Mouse (Mus musculus) small intestine, adult 2 months (tissue): ENCODE measurements around the gene Stxbp6. TPM values are rescaled to one million over a fixed set of nuclear protein-coding genes. Genes with fewer than 3 reads are reported as not detected.
"Not testable (repeated sequence)": the region's sequence is repeated elsewhere in the genome, so short reads cannot be mapped to it uniquely, and the experiment has no call there.

Experiments used
- H3K27ac ChIP-seq: fragments of 200-500 bp; 2 replicates; pipeline ENCODE4 v1.5.1; 2012; ENCODE audit warnings: low read depth, low read length, control low read depth, inconsistent platforms; ENCODE audit not compliant: insufficient read depth
- H3K27me3 ChIP-seq: fragments of 200-500 bp; 2 replicates; pipeline ENCODE4 v1.6.1; 2012; ENCODE audit warnings: mild to moderate bottlenecking, moderate library complexity, low read length, inconsistent platforms; ENCODE audit not compliant: control insufficient read depth, insufficient read depth
- H3K36me3 ChIP-seq: fragments of 200-500 bp; 2 replicates; pipeline ENCODE4 v1.6.1; 2012; ENCODE audit warnings: mild to moderate bottlenecking, low read length, control low read depth, inconsistent platforms; ENCODE audit not compliant: control insufficient read depth, insufficient read depth
- H3K4me1 ChIP-seq: fragments of 200-500 bp; 2 replicates; pipeline ENCODE4 v1.6.1; 2012; ENCODE audit warnings: low read length, inconsistent platforms, mixed read lengths; ENCODE audit not compliant: control insufficient read depth, insufficient read depth, insufficient read length
- H3K4me3 ChIP-seq: fragments of 200-500 bp; 2 replicates; pipeline ENCODE4 v1.5.1; 2012; ENCODE audit warnings: low read depth, mild to moderate bottlenecking, control low read depth, inconsistent platforms, low read length, moderate library complexity
- CTCF ChIP-seq: fragments of 200-500 bp; IDR thresholded peaks from 2 replicates; pipeline ENCODE4 v1.5.1; 2012; ENCODE audit warnings: low read depth, mild to moderate bottlenecking, control low read depth, inconsistent platforms, low read length, moderate library complexity, mixed read lengths; ENCODE audit not compliant: insufficient replicate concordance, insufficient read length; ENCODE audit errors: extremely low read depth
- POLR2A ChIP-seq: fragments of 200-500 bp; IDR thresholded peaks from 2 replicates; pipeline ENCODE4 v1.6.1; 2012; ENCODE audit warnings: low read depth, mild to moderate bottlenecking, control low read depth, inconsistent platforms, low read length, moderate library complexity
- WGBS: fragments of 180-500 bp; shearing (Covaris S2); methylation state at CpG from one replicate; pipeline ENCODE4 v1.1.7; 2018; 5-methylcytosine and 5-hydroxymethylcytosine counted together
- polyA plus RNA-seq: library from polyadenylated mRNA; depleted of rRNA; stranded (reverse); fragments of >200 nt; gene quantifications from 2 replicates; pipeline ENCODE4 v1.2.3, GENCODE M21; 2012; rRNA removed

Stxbp6 gene
- 1.7 and 3.1 TPM in 2 replicates for polyA plus RNA-seq

DNA sequence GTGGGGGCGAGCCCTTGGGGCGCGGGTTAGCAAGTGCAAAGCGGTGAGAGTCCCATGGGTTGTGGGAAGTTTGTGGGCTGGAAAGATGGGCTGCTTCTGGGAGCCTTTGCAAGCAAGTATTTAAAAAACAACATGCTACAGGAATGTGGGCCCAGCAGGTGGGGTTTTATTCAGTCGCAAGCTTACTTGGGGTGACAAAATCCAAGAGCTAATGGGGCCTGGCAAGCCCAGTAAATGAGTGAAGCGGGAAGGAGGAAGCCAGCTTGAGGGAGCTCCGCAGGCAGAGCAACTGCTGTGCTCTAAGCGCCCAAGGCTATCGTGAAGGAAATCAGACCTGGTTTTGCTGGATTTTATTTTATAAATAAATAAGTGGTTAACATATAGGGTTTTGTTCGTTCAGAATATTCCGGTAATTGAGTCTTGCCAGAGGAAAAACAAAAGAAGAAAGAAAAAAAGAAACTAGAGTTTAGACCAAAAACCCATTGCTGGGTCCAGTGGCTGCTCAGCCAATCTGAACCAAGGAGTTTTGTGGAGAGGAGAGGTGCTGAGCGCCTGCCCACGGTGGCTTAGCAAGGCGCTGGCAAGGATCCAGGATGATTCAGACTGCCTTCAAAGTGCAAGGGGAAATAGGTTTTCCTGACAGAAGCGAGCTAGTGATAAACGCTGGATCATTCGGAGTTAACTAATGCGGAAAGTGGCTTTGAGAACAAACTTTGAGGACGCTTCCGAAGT is at the start of gene Stxbp6:
Stxbp6 (minus strand) TSS at position 99 of the 732 bp plus-strand sequence.
- Histone ChIP-seq H3K36me3 (no peaks in the 10 kb centered on the region), H3K27ac (peak within 1 kb of the TSS; percentile 73), H3K27me3 (no peaks in the 10 kb centered on the region; the same call in 1 of the 2 replicates), H3K4me3 (peak within 1 kb of the TSS; percentile 75), H3K4me1 (peaks cover 6% of the 10 kb centered on the region; the same call in 1 of the 2 replicates)
- whole genome bisulfite sequencing = 2% methylated on average over 20 of the region's 20 CpGs
- TF ChIP-seq POLR2A = no peak
- TF ChIP-seq CTCF = no peak

GRCm38 (mm10) chr12:45102954-45103353 is 28.4 kb upstream of the Stxbp6 start:
- H3K4me1 ChIP-seq = not testable (repeated sequence)

GRCm38 (mm10) chr12:45093732-45094131 is 19.2 kb upstream of the Stxbp6 start:
- no peaks in the 10 kb centered on the region for H3K27me3 ChIP-seq
- H3K36me3 ChIP-seq = no peaks in the 10 kb centered on the region
- H3K4me1 ChIP-seq = no peaks in the 10 kb centered on the region
- 49% methylated on average over 2 of the region's 2 CpGs for WGBS
- TF ChIP-seq POLR2A (no peak), CTCF (no peak)
- no peak overlapping the region for H3K27ac ChIP-seq
- H3K4me3 ChIP-seq = no peak overlapping the region

More at GRCm38 (mm10) chr12:45102954-45103353, 28.4 kb upstream of the Stxbp6 start:
- not testable (repeated sequence) for H3K27me3 ChIP-seq, H3K36me3 ChIP-seq, H3K27ac ChIP-seq, H3K4me3 ChIP-seq
- WGBS = 44% methylated on average over 2 of the region's 2 CpGs

DNA sequence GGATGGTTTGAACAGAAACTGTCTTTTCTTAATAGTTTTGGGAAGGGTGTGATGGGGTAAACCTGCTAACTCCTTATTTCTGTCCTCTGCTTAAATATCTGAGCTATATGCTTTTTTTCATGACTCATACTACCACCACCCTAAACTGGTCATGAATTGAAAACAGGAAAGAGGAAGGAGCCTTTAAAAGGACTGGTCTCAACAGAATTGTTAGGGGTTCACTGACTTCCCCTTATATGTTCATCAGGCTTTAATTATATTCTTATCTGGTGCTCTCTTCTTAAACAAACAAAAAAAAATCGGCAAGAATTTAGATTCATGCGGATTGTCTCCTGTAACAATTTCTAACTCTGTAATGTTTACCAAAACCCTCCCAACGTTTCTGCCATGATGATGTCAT is 17.9 kb upstream of the Stxbp6 start:
- Histone ChIP-seq H3K36me3 (no peaks in the 10 kb centered on the region), H3K4me1 (no peaks in the 10 kb centered on the region), H3K27me3 (no peaks in the 10 kb centered on the region), H3K27ac (no peak overlapping the region), H3K4me3 (no peak overlapping the region)
- TF ChIP-seq POLR2A = no peak
- no peak for TF ChIP-seq CTCF
- WGBS = 13% methylated on average over 3 of the region's 3 CpGs

DNA sequence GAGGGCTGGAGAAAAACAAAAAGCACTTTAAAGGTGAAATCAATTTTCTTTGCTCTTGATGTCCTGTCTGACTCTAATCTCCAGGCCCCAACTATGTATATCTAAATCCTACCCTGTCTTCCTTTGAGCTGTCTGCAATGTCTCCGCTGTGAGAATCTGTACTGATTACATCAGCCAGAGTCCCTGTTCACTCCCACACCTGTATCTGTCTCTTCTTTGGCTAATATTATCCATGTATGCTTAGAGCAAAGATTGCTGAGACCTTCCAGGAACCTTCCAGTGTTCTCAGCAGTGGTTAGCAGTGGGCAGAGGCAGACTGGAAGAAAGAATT is 8.6 kb upstream of the Stxbp6 start:
- peaks cover 3% of the 10 kb centered on the region for H3K4me1 ChIP-seq
- no peak overlapping the region for H3K27ac ChIP-seq
- H3K27me3 ChIP-seq = no peaks in the 10 kb centered on the region
- 88% methylated on average over 1 of the region's 1 CpGs for WGBS
- no peaks in the 10 kb centered on the region for H3K36me3 ChIP-seq
- no peak for TF ChIP-seq CTCF
- TF ChIP-seq POLR2A = no peak
- H3K4me3 ChIP-seq = no peak overlapping the region

GRCm38 (mm10) chr12:45082379-45083144 is 8.1 kb upstream of the Stxbp6 start:
- TF ChIP-seq POLR2A (no peak), CTCF (no peak)
- no peaks in the 10 kb centered on the region for H3K27me3 ChIP-seq
- peaks cover 3% of the 10 kb centered on the region for H3K4me1 ChIP-seq
- H3K27ac ChIP-seq = no peak overlapping the region
- 90% methylated on average over 4 of the region's 4 CpGs for WGBS
- H3K4me3 ChIP-seq = no peak overlapping the region
- H3K36me3 ChIP-seq = no peaks in the 10 kb centered on the region

GRCm38 (mm10) chr12:45081617-45082016 is 7.1 kb upstream of the Stxbp6 start:
- no peak for TF ChIP-seq POLR2A
- no peak for TF ChIP-seq CTCF
- Histone ChIP-seq H3K27ac (no peak overlapping the region), H3K4me1 (peaks cover 3% of the 10 kb centered on the region), H3K27me3 (no peaks in the 10 kb centered on the region), H3K4me3 (no peak overlapping the region), H3K36me3 (no peaks in the 10 kb centered on the region)
- WGBS = 50% methylated on average over 1 of the region's 1 CpGs
